Mouse (Mus musculus) stomach, embryonic 15.5 days (tissue): ENCODE measurements at regions not wholly inside any gene's neighbourhood (a gene's known extent, or its start where the extent isn't known, plus 50 kb on each side); places are given as distances from the start of the nearest gene placed in this dataset.

Source experiments
- ATAC-seq: fragments of 200-750 bp; cut with Nextera tagmentation; 2 replicates; pipeline ENCODE4 v1.8.0; 2017; ENCODE audit warnings: low read depth, moderate number of reproducible peaks, moderate TSS enrichment; ENCODE audit not compliant: insufficient read depth, low FRiP score
- H3K27ac ChIP-seq: fragments of 300-500 bp; sonication (generic); 2 replicates; pipeline ENCODE4 v1.5.1; 2015; ENCODE audit warnings: mild to moderate bottlenecking, inconsistent platforms
- H3K27me3 ChIP-seq: fragments of 300-500 bp; sonication (generic); replicated peaks from 2 replicates; pipeline ENCODE4 v1.6.1; 2015; ENCODE audit warnings: inconsistent platforms
- H3K36me3 ChIP-seq: fragments of 300-500 bp; sonication (generic); 2 replicates; pipeline ENCODE4 v1.6.1; 2015; ENCODE audit warnings: inconsistent platforms
- H3K4me1 ChIP-seq: fragments of 300-500 bp; sonication (generic); 2 replicates; pipeline ENCODE4 v1.6.1; 2015; ENCODE audit warnings: inconsistent platforms
- H3K4me2 ChIP-seq: fragments of 300-500 bp; sonication (generic); 2 replicates; pipeline ENCODE4 v1.6.1; 2015; ENCODE audit warnings: mild to moderate bottlenecking, inconsistent platforms
- H3K4me3 ChIP-seq: fragments of 300-500 bp; sonication (generic); replicated peaks from 2 replicates; pipeline ENCODE4 v1.5.1; 2015; ENCODE audit warnings: inconsistent platforms
- H3K9ac ChIP-seq: fragments of 300-500 bp; sonication (generic); 2 replicates; pipeline ENCODE4 v1.6.1; 2015; ENCODE audit warnings: inconsistent platforms
- H3K9me3 ChIP-seq: fragments of 300-500 bp; sonication (generic); 2 replicates; pipeline ENCODE4 v1.6.1; 2016; ENCODE audit warnings: inconsistent platforms
- WGBS: fragments of 180-500 bp; shearing (Covaris S2); methylation state at CpG from one replicate; pipeline ENCODE4 v1.1.7; 2015; 5-methylcytosine and 5-hydroxymethylcytosine counted together

DNA sequence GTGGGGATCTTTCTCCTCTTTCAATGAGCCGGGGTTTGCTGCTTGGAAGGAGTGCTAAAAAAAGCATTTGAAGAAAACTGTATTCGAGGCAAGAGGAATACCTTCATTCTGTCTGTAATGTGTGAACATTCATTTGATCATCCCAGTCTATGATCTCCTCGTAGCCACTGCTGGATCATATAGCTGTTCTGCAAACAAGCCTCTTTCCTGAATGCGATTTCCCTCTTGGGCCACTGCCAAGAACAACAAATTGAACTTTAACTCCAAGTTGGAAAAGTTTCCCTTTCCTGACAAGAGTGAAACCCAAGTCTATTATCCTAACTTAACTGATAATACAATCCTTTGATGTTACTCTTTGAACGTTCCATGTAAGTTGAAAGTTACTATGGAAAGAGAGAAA, 108.4 kb upstream of the Gm9747 start:
- 20% methylated on average over 5 of the region's 5 CpGs for WGBS
- no peak for ATAC-seq
- Histone ChIP-seq H3K9ac (no peak overlapping the region), H3K27me3 (no peaks in the 10 kb centered on the region), H3K4me3 (no peak overlapping the region), H3K27ac (no peak overlapping the region), H3K9me3 (no peaks in the 10 kb centered on the region), H3K36me3 (no peaks in the 10 kb centered on the region), H3K4me1 (0 out of 2 replicates have a peak, but pooled peaks cover 3% of the 10 kb centered on the region), H3K4me2 (no peak overlapping the region)

DNA sequence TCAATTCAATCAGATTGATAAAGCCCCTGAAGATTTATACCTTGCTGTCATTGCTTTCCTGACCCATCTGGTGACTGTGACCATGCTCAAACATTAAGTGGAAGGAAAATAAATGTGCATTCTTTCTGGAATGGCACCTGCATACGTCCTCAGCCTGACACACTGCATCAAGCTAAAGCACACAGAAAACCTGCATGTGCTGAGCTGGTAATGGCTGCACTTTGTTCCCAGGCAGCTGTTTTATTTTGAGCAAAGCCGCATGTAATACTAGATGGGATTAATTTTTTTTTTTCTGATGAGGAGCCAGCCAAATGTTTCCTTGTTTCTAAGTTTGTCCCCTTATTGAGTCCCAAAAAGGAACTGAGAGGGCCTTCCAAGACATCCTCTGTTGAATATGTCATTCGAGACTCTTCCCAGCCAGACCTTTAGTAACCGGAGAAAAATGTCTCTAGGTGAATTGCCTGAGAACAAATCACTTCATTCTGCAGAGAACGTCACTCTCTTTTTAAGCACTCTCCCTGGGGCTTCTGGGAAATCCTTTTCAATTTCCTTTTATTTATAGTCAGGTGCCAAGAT, 103.1 kb upstream of the Gm9747 start:
- Histone ChIP-seq H3K9ac (no peak overlapping the region), H3K9me3 (no peaks in the 10 kb centered on the region), H3K4me1 (no peaks in the 10 kb centered on the region), H3K4me3 (no peak overlapping the region), H3K4me2 (no peak overlapping the region), H3K27ac (no peak overlapping the region), H3K27me3 (no peaks in the 10 kb centered on the region), H3K36me3 (no peaks in the 10 kb centered on the region)
- WGBS: 35% methylated on average over 5 of the region's 5 CpGs
- no peak for ATAC-seq

DNA sequence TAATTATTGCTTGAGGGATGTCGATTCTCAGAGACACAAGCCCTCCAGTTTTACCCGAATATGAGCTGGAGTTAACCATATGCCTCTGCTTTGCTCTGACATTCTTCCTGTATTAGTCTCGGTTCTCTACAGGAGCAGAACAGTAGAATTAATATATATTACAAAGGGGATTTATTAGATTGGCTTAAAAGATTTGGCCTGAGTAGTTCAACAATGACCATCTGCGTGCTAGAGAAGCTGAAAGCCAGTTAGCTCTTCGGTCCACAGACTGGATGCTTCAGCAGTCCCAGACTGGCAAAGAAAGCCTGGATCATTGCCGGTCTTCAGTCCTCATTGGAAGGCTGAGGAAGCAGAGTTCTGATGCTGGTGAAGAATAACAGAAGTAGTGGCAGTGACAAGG, 100.4 kb upstream of the Gm9747 start:
- ATAC-seq: no peak
- Histone ChIP-seq H3K4me2 (no peak overlapping the region), H3K27ac (no peak overlapping the region), H3K4me1 (no peaks in the 10 kb centered on the region), H3K36me3 (no peaks in the 10 kb centered on the region), H3K27me3 (no peaks in the 10 kb centered on the region), H3K9me3 (no peaks in the 10 kb centered on the region), H3K4me3 (no peak overlapping the region), H3K9ac (no peak overlapping the region)
- WGBS: 63% methylated on average over 6 of the region's 6 CpGs

DNA sequence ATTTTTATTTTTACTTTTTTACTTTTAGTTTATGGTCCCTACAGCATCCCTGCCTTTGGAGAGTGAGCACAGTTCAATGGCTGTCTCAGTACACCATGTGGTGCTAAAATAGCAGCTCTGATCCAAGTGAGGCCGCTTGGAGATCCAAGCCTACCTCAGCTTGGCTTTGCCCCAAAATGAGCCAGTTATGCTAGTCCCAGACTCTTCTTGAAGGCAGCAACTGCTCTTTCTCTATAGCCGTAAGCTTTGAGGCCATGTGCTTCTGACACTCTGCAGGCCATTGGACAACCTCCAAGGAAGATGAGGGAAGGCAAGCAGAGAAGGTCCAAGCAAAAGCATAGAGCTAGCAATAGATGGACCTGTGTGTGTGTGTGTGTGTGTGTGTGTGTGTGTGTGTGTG, 98.0 kb upstream of the Gm9747 start:
- no peak for ATAC-seq

DNA sequence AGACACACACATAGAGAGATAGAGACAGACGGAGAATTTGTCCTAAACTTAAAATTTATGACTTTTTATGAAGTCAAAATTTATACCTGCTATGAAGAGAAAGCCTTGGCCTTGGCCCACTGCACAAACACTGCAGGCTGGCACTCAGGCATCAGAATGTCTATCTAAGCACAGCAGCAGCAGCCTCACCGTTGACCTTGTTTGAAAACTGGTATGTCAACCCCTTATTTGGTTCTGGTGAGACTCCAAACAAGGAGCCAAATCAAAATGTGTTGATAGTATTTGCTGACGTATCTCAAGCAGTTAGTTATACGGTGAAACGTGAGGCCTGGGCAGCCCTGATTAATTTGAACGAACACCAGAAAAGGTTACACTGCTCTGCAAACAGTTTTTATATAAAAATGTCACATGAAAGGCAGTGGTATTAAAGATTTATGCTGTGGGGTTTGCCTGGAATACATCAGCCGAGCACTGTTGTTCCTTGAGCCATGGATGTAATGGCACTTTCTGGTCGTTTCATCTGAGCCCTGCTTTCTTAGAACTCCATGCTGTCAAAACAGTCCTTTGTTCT, 97.1 kb upstream of the Gm9747 start:
- H3K4me3 ChIP-seq: no peak overlapping the region
- no peak; the same call in 1 of the 2 replicates for ATAC-seq
- no peaks in the 10 kb centered on the region for H3K4me1 ChIP-seq
- H3K27me3 ChIP-seq: no peaks in the 10 kb centered on the region
- WGBS: 38% methylated on average over 8 of the region's 8 CpGs
- H3K36me3 ChIP-seq: no peaks in the 10 kb centered on the region
- H3K9ac ChIP-seq: no peak overlapping the region
- H3K4me2 ChIP-seq: no peak overlapping the region
- no peaks in the 10 kb centered on the region for H3K9me3 ChIP-seq
- H3K27ac ChIP-seq: no peak overlapping the region

More for the DNA sequence above, 98.0 kb upstream of the Gm9747 start:
- Histone ChIP-seq H3K27me3 (no peaks in the 10 kb centered on the region), H3K4me3 (no peak overlapping the region), H3K4me1 (no peaks in the 10 kb centered on the region), H3K9ac (no peak overlapping the region), H3K27ac (no peak overlapping the region), H3K9me3 (no peaks in the 10 kb centered on the region), H3K4me2 (no peak overlapping the region), H3K36me3 (no peaks in the 10 kb centered on the region)
- 78% methylated on average over 2 of the region's 2 CpGs for WGBS

DNA sequence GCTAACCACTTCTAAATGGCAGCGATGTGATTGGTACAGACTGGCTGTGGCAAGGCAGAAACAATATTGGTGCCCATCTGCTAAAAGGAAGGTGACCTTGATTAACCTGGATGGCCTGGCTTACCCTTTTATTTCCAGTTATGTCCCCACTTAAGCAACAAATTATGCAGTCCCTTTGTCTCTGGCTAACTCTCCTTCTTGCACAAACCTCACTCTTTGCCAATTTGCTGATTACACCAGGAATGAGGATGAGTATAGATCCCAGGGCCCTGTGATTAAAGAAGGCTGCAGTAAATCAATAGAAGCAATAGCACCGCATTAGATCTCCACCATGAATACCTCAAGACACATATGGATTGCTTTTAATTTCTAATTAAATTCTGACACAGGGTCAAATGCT, 87.7 kb upstream of the Gm9747 start:
- Histone ChIP-seq H3K9me3 (no peaks in the 10 kb centered on the region), H3K4me2 (no peak overlapping the region), H3K4me1 (no peaks in the 10 kb centered on the region), H3K27ac (no peak overlapping the region), H3K9ac (no peak overlapping the region), H3K36me3 (no peaks in the 10 kb centered on the region), H3K4me3 (no peak overlapping the region), H3K27me3 (no peaks in the 10 kb centered on the region)
- WGBS: 85% methylated on average over 2 of the region's 2 CpGs
- ATAC-seq: no peak

DNA sequence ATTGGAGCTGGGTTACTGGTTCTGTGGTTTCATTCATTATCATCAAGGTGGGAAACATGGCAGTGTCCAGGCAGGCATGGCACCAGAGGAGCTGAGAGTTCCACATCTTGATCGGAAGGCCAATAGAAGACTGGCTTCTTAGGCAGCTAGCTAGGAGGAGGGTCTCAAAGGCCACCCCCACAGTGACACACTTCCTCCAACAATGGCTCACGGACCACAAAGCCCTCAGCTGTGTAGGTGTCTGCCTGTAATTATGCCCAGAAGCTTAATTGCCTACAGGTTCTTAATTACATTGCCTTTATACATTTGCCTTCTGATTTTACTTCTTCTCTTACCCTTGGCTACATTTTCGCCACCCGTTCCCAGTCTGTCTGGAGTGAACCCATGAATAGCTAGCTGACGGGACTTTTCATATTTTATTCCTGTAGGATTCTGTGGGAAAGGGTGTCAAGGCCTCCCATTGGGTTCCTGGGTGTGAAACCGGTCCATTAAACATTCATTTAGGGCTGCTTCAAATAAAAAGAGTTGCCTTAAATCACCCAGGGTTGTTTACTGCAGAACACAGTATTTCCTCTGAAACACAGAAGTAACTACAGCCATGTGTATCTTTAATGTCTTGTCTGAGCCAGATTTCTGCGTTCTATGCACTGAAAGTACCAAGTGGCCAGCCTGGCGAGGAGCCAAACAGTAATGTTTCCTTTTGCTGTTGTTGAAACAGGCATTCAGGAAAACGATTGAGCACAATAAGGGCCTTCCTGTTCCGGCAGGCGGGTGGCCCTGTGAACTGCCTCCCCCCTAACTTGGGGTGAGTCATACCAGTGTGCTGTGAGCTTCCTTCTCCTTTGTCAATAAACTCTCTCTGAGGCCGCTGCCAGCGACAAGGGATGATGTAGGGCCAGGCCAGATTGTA, 82.4 kb upstream of the Gm9747 start:
- peak; percentile 93 for ATAC-seq
- Histone ChIP-seq H3K9me3 (no peaks in the 10 kb centered on the region), H3K4me3 (no peak overlapping the region), H3K4me1 (peaks cover 4% of the 10 kb centered on the region), H3K27ac (peak overlapping the region; percentile 69), H3K36me3 (no peaks in the 10 kb centered on the region), H3K27me3 (no peaks in the 10 kb centered on the region), H3K4me2 (no peak overlapping the region), H3K9ac (no peak overlapping the region)
- 43% methylated on average over 13 of the region's 13 CpGs for WGBS

DNA sequence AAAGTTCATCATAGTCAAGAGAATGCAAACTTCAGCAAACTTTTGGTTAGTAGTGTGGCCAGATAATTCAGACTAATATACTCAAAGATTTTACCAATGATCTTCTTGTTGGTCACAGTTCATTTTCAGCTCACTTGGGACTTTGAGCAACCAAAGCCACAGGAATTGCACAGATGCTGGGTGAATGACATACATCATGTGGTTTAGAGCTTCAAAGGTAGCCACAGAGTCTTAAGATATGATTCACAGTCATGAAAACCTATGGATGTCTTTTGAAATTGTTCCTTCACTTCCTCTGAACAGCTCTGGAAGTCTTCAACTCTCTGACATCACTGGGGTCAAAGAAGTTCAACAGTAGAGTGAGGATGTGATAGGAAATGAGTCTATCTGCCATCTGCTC, 77.0 kb upstream of the Gm9747 start:
- H3K9ac ChIP-seq: no peak overlapping the region
- peaks cover 2% of the 10 kb centered on the region for H3K4me1 ChIP-seq
- no peaks in the 10 kb centered on the region for H3K36me3 ChIP-seq
- H3K9me3 ChIP-seq: no peaks in the 10 kb centered on the region
- H3K27ac ChIP-seq: no peak overlapping the region
- H3K27me3 ChIP-seq: no peaks in the 10 kb centered on the region
- no peak for ATAC-seq
- H3K4me2 ChIP-seq: no peak overlapping the region
- H3K4me3 ChIP-seq: no peak overlapping the region

DNA sequence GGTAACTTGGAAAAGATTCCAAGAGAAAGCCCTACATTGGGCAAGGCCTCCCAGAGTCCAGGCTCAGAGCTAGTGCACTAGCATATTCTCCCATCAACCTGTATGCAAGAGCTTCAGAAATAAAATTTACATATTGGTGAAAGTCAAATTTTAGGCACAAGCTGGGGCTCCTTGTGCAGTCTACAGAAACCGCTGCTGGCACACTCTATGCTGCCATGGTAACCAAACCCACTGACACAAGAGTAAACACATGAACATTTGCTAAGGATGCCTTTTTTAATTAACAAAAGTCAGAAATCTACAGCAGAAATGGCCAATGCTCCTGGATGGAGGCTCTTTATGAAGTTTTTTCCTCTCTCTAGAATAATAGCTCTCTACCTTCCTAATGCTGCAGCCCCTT, 75.9 kb upstream of the Gm9747 start:
- Histone ChIP-seq H3K27me3 (no peaks in the 10 kb centered on the region), H3K36me3 (no peaks in the 10 kb centered on the region), H3K9me3 (no peaks in the 10 kb centered on the region), H3K4me2 (no peak overlapping the region), H3K27ac (no peak overlapping the region), H3K4me1 (no peaks in the 10 kb centered on the region), H3K9ac (no peak overlapping the region), H3K4me3 (no peak overlapping the region)
- WGBS: 71% methylated on average over 1 of the region's 1 CpGs
- no peak for ATAC-seq

DNA sequence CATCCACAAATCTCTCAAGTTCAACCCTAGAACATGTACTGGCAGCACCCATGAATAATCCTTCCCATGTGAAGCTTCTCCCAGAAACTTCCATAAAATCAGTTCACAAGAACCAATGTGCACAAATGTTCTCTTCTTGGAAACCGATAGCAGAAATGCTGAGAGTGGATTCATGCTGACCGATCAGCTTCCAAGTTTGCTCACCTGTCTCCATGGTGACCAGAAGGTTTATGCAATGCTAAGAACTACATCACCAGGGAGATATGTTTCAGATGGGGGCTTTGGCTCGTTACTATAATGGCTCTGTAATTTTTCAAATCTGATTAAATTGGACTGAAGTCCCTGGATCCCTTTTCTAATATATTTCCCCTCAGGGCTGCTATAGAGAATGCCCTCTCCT, 74.4 kb upstream of the Gm9747 start:
- no peak overlapping the region for H3K4me3 ChIP-seq
- H3K27me3 ChIP-seq: no peaks in the 10 kb centered on the region
- H3K36me3 ChIP-seq: no peaks in the 10 kb centered on the region
- H3K4me2 ChIP-seq: no peak overlapping the region
- WGBS: 46% methylated on average over 3 of the region's 3 CpGs
- H3K9me3 ChIP-seq: no peaks in the 10 kb centered on the region
- no peak overlapping the region for H3K9ac ChIP-seq
- H3K27ac ChIP-seq: no peak overlapping the region
- ATAC-seq: no peak; the same call in 1 of the 2 replicates
- H3K4me1 ChIP-seq: no peaks in the 10 kb centered on the region

DNA sequence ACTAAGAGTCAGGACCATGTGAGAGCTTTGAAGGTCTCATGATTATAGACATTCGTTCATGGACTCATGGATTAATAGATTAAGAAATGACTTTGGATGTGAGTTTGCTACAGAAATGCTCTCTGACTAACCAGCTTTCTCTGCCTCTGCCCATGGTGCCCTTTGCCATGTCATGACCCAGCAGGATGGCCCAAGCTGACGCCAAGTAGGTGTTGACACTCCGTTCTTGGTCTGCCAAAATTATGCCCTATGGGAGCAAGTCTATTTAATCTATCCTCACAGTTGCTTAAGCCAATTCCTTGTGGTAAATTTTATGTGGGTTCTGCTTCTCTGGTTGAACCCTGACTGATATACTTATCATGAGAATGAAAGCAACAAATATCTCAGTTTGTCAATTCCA, 73.7 kb upstream of the Gm9747 start:
- no peaks in the 10 kb centered on the region for H3K9me3 ChIP-seq
- no peak overlapping the region for H3K9ac ChIP-seq
- no peaks in the 10 kb centered on the region for H3K4me1 ChIP-seq
- 89% methylated on average over 3 of the region's 3 CpGs for WGBS
- no peaks in the 10 kb centered on the region for H3K27me3 ChIP-seq
- ATAC-seq: no peak
- no peak overlapping the region for H3K27ac ChIP-seq
- no peaks in the 10 kb centered on the region for H3K36me3 ChIP-seq
- H3K4me2 ChIP-seq: no peak overlapping the region
- no peak overlapping the region for H3K4me3 ChIP-seq

DNA sequence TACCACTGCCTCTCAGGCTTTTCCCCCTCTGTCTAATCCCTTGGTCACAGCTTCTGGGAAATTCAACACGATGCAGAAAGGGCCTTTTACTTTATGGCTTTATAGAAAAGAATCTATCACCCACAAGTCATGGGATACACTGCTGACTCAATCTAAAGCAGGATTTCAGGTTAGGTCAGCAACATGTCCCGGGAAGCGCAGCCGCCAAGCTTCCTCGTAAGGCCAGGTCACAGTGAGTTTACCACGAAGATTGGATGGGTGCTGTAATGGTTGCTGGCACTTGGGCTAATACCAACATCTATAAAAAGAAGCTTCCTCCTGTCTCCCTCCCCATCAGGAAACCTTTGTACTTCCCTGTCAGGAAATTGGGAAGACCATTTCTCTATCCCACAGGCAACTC, 70.0 kb upstream of the Gm9747 start:
- H3K4me2 ChIP-seq: no peak overlapping the region
- no peaks in the 10 kb centered on the region for H3K36me3 ChIP-seq
- no peaks in the 10 kb centered on the region for H3K9me3 ChIP-seq
- H3K27ac ChIP-seq: no peak overlapping the region
- no peak overlapping the region for H3K4me3 ChIP-seq
- ATAC-seq: no peak
- WGBS: 84% methylated on average over 6 of the region's 6 CpGs
- H3K4me1 ChIP-seq: no peaks in the 10 kb centered on the region
- H3K27me3 ChIP-seq: no peaks in the 10 kb centered on the region
- no peak overlapping the region for H3K9ac ChIP-seq
